Mouse (Mus musculus): ENCODE measurements around the gene Klf13. TPM values are rescaled to one million over a fixed set of nuclear protein-coding genes. Genes with fewer than 3 reads are reported as not detected.

Gene Klf13
- total RNA-seq, 1 experiment from 2014 or later = 85.8 TPM

DNA sequence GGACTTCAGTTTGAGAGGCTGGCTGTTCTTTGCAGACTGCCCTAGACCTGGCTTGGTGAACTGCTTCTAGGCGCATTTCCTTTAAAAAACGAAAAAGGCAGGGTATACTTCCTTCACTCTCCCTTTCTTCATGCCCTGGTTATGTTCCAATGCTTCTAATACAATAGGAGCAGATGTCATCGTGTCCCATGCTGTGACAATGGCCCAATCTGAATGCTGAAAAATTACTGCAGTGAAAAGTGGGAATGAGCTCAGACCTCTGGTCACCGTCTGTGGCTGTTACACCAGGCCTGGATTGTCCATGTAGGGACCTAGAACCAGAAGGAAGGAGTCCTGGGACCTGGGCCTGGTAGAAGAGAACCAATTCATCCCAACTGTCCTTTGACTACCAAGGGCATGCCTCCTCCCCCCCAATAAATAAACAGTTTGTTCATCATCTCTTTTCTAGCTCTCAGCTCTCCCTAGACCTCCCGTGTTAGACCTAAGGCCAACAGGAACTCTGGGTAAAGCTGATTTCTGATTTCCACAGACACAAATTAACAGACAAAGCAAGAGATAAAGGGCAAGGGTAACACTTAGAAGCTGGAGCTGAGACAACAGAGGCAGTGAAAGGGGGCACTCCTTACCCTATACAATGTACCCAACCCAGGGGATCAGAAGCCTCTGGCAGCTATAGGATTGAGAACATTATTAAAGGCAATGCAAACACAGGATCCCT is 30.8 kb downstream of the Klf13 start:
- DNase-seq = no peak

DNA sequence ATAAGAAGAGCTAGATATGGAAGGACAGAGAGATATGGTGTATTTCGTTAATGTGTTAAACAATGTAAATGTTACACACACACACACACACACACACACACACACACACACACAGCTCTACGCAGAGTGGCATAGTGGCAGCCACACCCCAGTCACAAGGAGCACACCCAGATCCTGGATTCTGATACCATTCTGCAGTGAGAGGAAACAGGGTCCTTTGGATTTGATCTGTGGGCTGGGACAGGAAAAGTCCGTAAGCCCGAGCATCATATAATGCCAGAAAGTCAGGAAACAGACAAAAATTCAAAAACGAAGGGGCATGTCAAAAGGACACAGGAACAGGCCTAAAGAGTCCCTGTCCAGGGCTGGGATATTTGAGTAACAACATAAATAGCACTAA is 33.1 kb downstream of the Klf13 start:
- no peak for DNase-seq

DNA sequence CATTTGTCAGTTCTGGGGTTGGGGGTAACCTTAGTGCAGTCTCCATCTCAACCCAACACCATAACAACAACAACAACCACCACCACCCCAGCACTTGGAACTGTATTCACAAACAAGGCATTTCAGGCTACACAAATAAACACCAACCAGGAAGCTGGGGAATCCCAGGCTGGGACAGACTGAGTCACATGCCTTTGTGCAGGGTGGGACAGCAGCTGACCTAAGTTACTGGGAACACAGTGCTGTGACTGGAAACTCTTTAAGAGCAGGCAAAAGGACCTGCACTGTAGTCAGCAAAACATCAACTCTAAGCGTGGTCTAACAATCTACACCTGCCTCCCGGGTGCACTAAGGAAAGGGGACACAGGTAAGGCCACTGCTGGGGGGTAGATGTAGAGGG is 33.5 kb downstream of the Klf13 start:
- no peak for DNase-seq

DNA sequence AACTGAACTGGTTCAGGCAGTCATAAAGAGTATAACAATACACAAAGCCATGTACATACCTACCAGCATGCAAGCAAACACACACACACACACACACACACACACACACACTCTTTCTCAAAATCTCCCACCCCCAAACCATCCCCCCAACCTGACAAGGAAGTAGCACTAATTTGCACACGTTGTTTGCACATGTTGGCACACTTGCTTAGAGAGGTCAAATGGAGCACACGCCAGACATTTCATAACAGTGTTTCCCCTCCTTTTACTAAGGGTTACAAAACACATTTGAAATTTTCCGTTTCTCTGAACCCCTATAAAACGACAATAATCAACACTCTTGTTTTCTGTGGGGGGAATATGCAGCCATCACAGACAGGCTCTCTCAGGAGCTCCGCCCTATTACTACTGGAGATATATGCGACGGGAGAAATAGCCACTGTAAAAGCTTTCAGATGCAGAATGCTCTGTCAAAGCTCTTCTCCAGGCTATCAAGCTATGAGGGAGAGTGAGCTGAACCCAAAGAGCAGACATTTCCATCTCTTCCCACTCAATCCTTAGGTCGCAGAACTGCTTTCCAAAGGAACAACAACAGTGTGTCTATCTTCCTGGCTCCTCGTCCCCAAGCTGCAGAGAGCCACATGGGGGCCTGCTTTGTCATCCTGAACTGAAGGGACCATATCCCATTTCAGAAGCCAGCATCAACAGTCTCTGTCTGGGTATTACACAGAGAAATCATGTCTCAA is 34.9 kb downstream of the Klf13 start:
- DNase-seq = no peak

DNA sequence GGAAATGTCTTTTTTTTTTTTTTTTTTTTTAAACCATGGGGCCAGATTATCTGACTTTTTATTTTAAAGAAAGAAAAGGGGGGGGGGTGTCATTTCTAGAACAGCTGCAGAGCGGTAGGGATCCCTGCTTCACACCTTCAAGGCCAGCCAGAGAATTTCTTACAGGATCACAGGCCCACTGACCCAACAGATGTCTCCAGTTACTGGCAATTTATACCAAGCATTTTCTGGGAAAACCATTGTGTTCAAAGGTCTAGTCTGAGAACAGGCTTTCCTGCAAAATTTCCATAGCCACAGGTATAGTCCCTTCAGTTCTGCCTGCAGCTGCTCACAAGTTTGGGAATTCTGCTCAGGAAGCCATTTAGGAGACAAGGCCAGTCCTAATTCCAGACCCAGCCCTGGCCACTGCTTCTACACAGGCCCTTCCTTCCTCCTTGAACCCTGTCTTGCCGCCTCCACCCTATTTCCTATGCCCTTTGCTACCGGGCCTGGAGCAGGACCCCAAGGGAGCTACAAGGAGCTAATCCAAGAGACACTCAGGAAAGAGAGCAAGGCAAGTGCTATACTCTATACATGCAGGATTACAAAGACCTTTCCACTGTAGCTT is 36.0 kb downstream of the Klf13 start:
- DNase-seq = no peak

DNA sequence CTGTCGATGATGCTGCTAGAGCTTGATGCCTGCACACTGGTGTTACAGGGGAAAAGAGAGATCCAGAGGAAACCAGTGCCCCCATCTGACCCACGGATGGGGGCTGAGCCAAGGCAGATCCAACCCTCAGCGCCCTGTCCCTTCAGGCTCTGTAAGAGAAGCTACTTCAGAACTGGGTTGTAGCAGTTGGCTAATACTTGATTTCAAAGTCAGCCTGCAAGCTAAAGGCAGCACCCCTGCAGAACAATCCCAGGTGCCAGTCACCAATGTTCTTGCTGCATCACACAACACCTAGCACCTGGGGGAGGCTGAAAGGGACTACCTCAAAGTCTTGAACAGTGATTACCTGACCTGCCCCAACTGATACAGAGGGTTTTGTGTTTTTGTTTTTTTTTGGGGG is 36.8 kb downstream of the Klf13 start:
- no peak for DNase-seq

DNA sequence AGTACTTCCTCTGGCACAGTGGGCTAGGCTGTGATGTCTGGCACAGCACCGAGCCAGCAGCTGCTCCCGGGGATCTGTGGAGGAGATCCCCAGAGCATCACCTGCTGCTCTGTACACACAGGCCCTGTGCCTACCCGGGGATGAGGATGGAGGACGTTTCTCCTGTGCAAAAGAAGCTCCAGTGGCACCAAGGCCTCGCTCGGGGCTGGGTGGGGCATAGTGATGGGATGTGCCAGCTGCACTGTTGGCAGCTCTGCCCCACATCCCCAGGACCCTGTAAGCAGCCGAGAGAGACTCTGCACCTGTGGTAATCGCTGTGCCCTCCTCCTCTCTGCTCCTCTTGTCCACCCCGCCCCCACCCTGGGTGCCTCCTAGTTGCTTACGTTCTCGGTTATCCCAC is 37.4 kb downstream of the Klf13 start:
- DNase-seq = no peak

DNA sequence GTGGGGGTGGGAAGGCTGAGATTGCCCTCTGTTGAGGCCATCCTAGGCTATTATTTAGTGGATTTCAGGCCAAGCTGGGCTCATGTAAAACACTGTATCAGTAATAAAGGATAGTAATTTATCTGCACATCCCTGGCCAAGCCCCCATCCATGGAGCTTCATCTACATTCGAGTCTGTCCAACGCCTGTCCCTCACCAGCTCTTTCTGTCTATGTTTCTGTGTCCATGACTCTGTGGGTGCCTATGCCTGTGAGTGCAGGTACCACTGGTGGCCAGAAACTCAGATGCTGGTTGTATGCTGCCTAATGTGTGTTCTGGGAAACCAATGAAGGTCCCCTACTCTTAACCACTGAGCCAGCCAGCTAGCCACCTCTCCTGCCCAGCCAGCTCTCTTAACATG is 38.3 kb downstream of the Klf13 start:
- no peak for DNase-seq

DNA sequence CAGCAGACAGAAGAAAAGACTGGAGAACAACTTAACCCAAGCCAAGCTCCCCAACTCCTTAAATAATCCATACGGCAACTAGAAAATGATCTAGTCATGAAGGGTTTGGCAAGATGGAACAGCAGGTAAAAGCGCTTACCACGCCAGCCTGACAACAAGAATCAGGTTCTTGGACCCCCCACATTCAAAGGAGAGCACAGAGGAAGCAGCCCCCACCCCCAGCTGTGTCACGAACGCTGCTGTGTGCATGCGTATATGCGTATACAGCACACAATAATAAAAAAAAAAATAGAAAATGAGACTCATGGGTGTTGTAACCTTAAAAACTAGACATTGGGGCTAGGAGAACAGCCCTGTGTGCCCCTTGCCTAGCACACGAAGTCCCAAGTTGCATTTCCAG is 38.8 kb downstream of the Klf13 start:
- DNase-seq = no peak

DNA sequence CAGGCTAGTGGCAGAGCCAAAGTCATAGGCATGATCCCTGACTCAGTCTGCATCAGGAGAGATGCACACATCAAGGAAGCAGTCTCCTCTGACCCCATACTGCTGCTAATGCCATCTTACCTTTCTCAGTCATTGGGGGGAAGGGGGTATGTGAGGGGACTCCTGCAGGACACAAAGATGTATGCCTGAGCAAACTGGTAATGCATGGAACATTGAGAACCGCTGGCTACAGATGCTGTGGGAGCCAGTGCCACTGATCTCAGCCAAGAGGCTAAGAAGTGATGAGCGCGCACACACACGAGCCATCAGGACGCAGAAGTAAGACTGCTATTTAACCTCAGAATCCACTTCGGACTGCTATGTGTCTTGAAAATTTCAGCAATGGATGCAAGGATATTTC is 40.5 kb downstream of the Klf13 start:
- no peak for DNase-seq

DNA sequence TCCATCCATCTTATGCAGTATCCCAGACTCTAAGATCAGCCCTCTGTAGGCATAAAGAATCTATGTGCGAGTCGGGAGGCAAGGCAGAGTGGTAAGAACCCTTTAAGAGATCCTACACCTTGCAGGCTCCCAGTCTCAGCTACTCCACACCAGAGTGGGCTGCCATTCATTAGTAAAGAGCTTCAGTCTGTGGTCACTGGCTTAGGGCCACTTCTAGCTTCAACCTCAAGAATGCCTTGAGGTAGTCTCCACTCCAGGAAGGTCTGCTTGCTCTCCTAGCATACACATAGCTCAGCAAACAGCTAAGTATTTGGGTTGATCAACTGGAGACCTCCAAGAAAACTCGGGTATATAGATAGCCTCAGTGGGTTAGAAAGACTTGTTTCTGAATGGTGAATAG is 41.1 kb downstream of the Klf13 start:
- DNase-seq = no peak

DNA sequence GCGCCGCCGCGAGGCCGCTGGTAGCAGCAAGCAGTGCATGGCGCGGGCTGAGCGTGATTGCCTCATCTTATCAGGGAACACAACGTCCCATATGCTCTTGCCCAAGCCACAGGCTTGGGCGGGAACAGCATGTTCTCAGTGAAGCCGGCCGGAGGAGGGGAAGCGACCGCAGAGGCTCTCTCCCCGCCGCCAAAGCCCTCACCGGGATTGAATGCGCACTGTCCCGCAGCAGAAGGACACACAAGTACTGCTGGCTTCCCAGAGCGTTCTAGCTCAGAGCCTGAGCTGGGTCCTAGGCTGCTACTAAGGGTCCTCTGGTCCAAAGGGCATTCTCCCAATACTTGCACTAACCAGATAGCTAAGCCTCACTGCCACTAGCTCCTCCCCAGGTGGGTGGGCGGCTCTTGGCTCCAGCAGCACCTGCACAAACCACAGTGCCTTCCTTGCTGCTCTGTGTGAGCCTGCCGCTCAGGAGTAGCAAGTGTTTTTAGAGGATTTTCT is 41.7 kb downstream of the Klf13 start:
- peak; percentile 96 for DNase-seq

DNA sequence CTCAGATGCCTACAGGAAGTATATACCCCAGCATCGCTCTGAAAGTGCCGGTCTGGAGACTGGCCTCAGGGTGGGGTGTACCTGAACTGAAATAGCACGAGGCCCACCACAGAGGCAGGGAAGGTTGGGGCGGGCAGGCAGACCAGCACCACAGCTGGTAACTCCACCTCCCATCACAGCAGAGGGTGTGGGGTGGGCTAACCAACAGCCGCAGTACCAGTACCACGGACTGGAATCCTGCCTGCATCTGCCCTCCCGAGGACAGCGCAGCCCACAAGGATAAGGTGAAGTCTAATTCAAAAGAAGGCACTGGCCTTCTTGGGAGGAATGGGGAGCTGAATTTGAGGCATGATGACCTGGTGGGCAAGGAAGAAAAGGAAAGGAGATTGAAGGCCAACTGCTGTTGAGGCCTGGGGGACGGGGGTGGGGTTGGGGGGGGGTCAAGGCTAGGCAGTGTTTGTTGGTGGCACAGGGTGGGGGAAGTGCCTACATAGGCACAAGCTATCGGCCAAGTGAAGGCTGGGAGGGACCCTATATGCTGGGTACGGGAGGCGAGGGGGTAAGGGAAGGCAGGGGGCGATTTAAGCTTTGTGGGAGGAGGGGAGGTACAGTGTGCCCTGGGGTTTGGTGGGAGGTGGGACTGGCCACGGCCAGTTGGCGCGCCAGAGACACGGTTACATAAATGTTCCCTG is 42.3 kb downstream of the Klf13 start:
- DNase-seq = peak; percentile 58

DNA sequence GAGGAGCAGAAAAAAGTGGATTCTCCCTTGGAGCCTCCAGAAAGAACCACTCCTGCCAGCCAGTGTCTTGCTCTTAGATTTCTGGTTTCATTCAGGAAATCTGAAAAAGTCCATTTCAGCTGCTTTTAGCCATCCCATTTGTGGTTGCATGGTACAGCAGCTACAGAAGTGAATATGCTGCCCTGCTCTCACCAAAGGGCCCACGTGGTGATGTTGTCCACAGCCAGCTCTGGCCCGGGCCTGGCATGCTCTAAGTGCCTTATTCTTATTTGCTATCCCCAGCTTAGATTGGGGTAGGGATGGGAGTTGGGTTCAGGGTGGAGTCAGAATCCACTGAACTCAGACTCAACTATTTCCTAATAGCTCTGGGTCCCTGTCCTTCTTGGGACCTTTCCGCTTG is 43.5 kb downstream of the Klf13 start:
- no peak for DNase-seq

DNA sequence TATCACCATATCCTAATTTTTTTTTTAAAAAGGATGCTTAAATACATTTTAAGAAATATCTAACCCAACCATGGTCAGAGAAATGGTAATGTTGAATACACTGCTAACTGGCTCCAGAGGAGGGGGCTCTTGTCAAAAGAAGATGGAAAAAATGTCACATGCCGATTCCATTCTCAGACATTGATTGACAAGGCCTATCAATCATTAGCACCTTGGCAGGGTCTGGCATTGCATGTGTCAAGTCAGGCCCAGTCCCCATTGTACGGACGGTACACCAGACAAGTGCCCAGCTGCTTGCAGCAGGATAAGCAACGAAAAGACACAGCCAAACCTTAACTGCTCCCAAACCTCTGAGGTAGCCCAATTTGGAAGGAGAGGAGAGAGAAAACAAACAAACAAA is 44.1 kb downstream of the Klf13 start:
- no peak for DNase-seq

DNA sequence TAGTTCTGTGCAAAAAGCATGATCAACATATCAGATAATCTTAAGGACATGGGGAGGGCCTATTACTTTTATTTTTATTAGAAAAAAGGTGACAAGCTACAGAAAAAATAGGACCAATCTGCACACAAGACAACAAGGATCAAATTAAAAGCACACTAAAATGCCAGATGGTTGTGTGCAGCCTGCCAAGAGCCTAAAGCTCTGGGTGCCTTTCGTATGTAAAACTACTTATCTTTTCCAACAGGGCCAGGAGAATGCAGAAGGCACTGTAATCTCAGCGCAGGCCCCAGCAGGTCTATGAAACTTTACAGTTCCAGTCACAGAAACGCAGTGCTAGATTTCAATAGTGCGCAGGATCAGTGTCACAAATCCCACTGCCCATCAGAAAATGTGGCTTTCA is 45.0 kb downstream of the Klf13 start:
- DNase-seq = no peak

DNA sequence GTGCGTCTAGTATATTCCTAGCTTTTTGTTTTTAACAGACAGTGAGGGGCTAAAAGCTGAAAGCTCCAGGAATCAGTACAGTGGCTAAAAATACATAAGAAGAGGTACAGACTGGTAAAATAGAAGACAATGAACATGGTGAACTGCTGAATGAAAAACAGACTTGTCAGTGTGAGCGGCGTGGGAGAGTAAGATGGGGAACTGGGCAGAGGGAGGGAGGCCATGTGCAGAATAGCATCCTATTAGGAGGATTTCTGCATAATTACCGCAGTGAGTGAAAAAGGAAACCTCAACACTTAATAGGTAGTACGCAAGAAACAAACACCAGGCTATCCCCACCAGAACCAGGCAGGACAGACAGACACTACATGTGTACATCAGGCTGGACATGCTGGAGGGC is 45.5 kb downstream of the Klf13 start:
- no peak for DNase-seq

DNA sequence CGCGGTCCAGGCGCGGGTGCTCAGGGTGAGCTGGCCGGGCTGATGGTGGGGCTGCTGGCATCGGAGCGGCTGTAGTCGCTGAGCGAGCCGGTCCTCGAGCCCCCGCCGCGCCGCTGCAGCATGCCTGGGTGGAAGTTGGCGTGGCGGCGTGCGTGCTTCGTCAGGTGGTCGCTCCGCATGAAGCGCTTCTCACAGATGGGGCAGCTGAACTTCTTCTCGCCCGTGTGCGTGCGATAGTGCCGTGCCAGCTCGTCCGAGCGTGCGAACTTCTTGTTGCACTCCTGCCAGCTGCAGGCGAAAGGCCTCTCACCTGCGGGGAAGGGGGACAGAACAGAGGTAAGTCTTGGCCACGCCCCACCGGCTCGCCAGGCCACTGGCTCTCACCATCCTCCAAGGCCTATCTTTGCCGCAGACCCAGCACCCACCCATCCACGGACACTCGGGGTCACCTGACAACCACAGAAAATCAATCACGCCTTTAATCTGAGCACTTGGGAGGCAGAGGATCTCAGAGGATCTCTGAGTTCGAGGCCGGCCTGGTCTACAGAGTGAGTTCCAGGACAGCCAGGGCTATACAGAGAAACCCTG is 47.1 kb downstream of the Klf13 start:
- DNase-seq = no peak

DNA sequence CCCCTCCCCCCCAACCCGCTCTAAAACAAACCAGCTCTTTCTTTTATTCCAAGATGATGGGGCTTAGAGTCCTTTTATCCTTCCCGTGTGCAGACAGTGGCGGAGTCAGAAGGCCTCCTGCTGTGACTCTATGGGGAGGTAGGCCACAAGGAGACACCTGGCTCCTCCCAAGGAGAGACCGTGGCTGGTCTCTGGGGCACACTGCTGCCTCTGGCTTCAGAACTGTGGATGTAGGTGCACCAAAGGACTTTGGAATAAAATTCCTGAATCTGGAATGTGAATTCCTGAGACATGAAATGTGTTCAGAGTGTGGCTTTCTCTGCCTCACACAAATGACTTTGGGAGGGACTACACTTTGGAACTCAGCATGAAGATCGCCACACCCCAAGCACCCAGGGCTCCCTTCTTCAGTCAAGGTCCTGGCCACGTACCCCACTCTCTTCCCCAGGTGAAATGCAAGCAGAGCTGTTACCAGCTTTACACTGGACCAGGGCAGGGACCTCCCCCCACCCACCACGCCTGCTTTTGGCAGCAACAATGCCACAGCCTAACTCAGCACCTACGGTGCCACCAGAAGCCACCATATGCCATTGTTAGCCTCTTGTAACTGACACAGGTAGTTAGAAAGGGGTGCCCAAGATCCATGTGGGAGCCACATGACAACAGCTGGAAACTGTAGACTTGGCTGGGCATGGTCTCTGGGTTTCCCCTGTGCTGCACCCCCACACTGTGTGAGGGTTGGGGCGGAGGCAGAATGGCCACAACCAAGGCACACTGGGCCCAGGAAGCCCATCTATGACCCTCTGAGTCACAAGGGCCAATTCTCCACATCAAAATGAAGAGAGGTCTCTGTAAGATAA is 49.4 kb downstream of the Klf13 start:
- no peak for DNase-seq

DNA sequence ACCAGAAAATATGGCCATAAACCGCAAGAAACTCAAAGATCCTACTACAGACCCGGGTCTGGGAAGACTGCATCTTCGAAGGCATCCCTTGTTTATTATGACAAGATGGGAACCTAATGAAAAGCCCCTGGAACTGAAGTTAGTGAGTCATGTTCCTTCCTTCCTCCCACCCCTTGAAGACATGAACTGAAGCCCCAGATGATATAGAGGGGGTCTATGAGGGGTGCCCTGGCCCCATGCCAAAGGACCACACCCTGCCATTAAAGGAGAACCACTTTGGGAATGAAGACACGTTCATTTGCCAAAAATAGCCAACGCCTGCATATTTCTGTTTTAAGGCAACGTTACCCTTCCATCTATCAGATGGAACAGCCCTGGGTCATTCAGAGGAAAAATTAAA is 50.0 kb downstream of the Klf13 start:
- no peak for DNase-seq

DNA sequence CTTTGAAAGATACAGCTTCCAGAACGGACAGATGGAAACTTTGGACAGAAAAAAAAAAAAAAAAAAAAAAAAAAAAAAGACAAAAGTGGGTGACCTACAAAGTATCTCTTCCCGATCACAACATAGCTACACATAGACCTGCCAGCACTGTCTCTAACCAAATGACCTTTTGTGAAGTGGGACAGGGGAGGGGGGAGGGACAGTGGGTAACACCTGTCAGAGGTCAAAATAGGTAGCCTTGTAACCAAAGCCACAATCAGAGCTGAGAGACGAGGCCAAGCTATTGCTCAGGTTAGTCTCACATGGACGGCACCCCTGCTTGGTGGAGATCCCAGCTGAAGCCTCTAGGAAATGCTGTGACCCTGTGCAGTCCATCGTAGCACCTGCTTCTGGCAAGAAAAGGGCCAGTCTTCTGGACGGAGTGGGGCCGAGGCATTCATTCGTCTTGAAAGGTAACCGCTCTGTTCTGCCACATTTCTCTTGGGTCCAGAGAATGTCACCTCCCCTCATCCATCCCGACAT is 51.1 kb downstream of the Klf13 start:
- DNase-seq = no peak
